Mouse (Mus musculus): ENCODE data around the gene Ogn.
A peak's percentile ranks its signal among the peaks of the same experiment; 100 is the strongest.

Ogn gene

DNA sequence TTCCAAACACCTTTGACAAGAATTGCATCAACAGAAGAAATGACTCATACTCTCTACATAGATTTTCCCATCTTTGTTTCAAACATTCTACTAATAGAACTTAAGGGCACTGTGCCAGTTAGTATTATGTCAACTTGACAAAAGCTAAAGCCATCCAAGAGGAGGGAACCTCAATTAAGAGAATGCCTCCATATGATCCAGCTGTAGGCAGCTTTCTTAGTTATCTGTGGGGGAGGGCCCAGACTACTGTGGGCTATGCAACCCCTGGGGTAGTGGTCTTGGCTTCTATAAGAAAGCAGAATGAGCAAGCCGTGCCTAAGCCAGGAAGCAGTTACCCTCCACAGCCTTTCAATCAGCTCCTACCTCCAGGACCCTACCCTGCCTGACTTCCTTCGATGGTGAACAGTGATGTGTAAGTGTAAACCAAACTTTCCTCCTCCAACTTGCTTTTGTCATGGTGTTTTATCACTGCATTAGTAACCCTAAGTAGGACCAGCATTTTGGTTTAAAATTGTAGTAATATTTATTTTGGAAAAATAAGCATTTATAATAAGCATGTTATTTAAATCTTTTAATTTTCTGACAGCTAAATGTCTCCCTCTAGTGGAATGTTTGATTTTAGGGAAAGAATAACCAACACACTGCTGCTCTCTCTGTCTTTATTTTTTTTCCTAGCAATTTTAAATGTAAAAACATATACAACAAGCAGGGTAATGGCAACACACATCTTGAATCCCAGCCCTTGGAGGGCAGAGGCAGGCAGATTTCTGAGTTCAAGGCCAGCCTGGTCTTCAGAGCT, 37.1 kb downstream of the Ogn start:
- no peak for DNase-seq (ENCODE audit: low spot score)

DNA sequence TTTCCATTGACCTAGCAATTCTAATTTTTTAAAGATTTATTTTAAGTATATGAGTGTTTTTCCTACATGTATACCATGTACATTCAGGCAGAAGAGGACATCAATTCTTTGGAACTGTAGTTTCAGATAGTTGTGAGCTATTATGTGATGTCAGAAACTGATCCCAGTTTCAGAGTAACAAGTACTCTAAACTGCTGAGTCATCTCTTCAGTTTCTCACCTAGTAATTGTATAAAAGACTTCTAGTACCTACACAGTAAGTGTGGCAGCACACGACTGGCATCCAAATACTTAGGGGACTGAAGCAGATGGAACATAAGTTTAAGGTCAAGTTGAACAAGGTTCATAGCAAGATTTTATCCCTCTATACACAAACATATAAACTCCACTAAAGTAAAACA, 38.2 kb downstream of the Ogn start:
- DNase-seq (ENCODE audit: low spot score): no peak

DNA sequence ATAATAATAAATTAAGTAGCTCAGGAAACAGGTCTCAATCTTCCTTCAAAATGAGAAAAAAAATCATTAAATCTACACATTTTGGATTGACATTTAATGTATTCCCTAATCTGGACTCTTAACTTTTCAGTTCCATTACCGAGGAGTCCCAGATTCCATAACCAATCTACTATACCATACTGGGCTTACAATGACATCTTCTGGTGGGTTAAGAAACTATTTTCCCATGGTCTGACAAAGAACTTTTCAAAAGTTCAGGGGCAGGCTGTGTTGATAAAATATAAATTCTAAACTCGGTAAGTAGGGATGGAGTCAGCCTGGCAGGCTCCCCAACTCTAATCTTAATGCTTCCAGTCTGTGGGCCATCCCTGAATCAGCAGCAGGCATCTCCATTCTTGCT, 43.3 kb downstream of the Ogn start:
- DNase-seq (ENCODE audit: low spot score): no peak

DNA sequence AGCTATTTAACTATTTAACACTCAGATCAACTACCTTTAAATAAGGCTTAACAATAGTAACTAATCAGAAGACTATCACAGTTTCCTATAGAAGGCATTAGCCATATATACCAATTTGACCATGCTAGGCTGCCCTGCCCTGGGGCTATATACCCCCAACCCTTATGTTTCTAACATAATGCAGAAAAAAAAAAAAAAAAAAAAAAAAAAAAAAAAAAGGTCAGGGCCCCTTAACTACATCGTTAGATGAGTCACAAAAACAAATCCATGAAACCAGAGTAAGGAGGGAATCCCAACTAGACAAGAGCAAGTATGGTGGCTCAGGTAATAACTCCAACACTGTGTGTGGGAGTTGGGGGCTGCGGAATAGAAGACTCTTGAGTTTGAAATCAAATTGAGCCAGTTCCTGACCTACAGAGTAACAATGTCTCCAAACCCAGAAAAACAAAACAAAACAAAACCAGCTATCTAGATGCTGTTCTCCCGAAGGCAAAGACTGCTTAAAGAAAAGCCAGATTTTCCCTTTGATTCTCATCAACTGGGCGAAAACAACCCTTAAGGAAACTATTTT, 44.0 kb downstream of the Ogn start:
- DNase-seq (ENCODE audit: low spot score): no peak

DNA sequence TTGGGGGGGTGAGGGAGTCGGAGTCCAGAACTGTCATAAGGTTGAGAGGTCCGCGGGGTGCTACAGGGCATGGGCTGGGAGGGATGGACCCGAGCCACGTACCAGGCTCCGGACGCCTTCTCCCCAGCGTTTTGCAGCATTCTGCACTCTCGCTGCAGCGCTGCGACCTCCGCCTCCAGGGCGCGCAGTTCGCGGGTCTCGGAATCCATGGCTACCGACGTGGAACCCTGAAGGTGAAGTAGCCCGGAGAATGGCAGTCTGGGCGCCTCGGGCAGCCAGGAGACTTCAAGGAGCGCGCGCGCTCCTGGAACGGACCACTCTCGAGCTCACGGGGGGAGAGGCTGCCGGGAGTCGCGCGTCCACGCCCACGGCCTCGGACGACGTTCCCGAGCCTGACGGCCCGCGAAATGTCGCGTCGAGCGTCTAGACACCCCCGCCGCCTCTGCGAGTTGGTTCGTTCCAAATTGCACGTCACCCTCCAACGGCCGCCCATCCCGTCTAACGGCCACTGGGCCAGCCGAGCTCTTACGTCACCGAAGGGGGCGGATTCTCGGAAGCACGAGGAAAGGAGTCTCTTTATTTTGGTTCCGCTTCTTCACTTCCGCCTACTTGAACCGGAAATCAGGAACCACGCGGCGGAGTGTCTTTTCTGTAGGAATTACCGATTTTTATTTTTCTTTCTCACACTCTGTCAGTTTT, 44.8 kb downstream of the Ogn start, which contains the start of the genes Cenpp and Nol8:
TSS of gene Cenpp (minus strand) at position 305 of the 699 bp plus-strand sequence.
TSS of gene Nol8 (plus strand) at position 598 of the 699 bp plus-strand sequence.
- DNase-seq (ENCODE audit: low spot score): peak; percentile 99

DNA sequence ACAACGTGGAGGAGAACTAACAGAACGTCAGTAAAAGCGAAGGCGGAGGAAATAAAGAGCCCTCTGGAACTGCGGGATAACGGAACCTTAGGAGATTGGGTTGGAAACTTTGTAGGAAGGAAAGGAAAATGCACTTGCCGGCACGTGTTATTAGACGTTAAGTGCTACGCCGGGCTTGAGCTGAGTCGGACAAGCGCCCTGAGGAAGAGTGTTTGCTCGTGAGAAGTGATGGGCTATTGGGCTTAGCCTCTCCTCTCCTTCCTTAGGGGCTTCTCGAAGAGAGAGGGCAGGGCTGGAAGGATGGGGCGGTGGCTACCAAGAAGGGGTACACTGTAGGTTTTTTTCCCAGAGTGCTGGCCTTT, 45.3 kb downstream of the Ogn start:
- no peak for DNase-seq (ENCODE audit: low spot score)
